Mouse (Mus musculus): ENCODE data around the gene Vmn1r198.
"Not testable (repeated sequence)": the region's sequence is repeated elsewhere in the genome, so short reads cannot be mapped to it uniquely, and the experiment has no call there.

Gene Vmn1r198

GRCm38 (mm10) chr13:22350064-22350463 is at the start of gene Vmn1r198:
Vmn1r198 (plus strand) TSS chr13:22350364.
- no peak for DNase-seq

GRCm38 (mm10) chr13:22308075-22308474 is 42.1 kb upstream of the Vmn1r198 start:
- DNase-seq: not testable (repeated sequence)

GRCm38 (mm10) chr13:22315361-22315760 is 34.8 kb upstream of the Vmn1r198 start:
- DNase-seq: no peak

GRCm38 (mm10) chr13:22317366-22317765 is 32.8 kb upstream of the Vmn1r198 start:
- no peak for DNase-seq

- DNase-seq: no peak
These were observed 30.1 kb upstream of the Vmn1r198 start for GRCm38 (mm10) chr13:22320091-22320490.

- DNase-seq: no peak
These were observed 25.9 kb upstream of the Vmn1r198 start, which contains the start of gene Vmn1r197 for GRCm38 (mm10) chr13:22324289-22324688. Vmn1r197 (plus strand) TSS chr13:22324589.

GRCm38 (mm10) chr13:22333269-22333668 is 16.9 kb upstream of the Vmn1r198 start:
- DNase-seq: no peak

- no peak for DNase-seq
These were observed 14.6 kb upstream of the Vmn1r198 start for GRCm38 (mm10) chr13:22335565-22335964.

- no peak for DNase-seq
These were observed 649 bp downstream of the Vmn1r198 start for GRCm38 (mm10) chr13:22350813-22351212.

GRCm38 (mm10) chr13:22379518-22379917 is 29.4 kb downstream of the Vmn1r198 start, which contains the start of gene Vmn1r199:
Vmn1r199 (plus strand) TSS chr13:22379818.
- no peak for DNase-seq

GRCm38 (mm10) chr13:22381128-22381527 is 31.0 kb downstream of the Vmn1r198 start:
- DNase-seq: not testable (repeated sequence)

- DNase-seq: no peak
These were observed 33.2 kb downstream of the Vmn1r198 start for GRCm38 (mm10) chr13:22383401-22383800.

- no peak for DNase-seq
These were observed 36.9 kb downstream of the Vmn1r198 start for GRCm38 (mm10) chr13:22387050-22387449.

- DNase-seq: no peak
These were observed 39.9 kb downstream of the Vmn1r198 start, which contains the start of gene Vmn1r200 for GRCm38 (mm10) chr13:22390073-22390472. Vmn1r200 (plus strand) TSS chr13:22390373.

- DNase-seq: no peak
These were observed 52.8 kb downstream of the Vmn1r198 start for GRCm38 (mm10) chr13:22402978-22403377.

All from cerebellum, adult 9-11 months (tissue).